Mouse (Mus musculus): ENCODE results near the gene Haghl. TPM values are rescaled to one million over a fixed set of nuclear protein-coding genes. Genes with fewer than 3 reads are reported as not detected.

The Haghl gene
- polyA plus RNA-seq (2017; shearing (Covaris generic)): 59.1 TPM

GRCm38 (mm10) chr17:25785281-25785745 lies at the start of gene Haghl:
TSS of gene Haghl (minus strand) at chr17:25785673.

GRCm38 (mm10) chr17:25833291-25833663 lies 47.8 kb upstream of the Haghl start, which contains the start of gene Stub1:
TSS of gene Stub1 (minus strand) at chr17:25833404.

GRCm38 (mm10) chr17:25828712-25829557 lies 43.5 kb upstream of the Haghl start, which contains the start of gene Jmjd8:
TSS of gene Jmjd8 (plus strand) at chr17:25828867.

DNA sequence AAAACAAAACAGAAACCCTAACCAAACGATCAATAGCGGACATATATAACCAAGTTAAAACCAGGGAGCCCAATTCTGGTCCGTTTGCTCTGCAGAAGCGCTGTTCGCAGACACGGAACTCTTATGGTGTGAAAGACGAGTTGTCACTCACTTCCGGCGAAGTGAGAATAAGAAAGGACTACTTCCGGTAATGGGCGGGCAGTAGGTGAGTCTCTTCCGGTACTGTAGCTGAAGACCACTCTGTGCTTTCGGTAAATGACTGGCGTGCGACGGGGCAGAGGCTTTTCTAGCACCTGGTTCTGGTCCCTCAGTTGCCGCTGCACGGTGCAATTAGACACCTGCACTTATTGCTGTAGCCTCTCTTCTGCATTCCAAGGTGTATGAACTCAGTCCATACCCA lies 38.0 kb upstream of the Haghl start, which contains the start of gene Wdr24:
Gene Wdr24 (plus strand): TSS at position 176 of the 400 bp plus-strand sequence.

GRCm38 (mm10) chr17:25808789-25809605 lies 23.5 kb upstream of the Haghl start, which contains the start of gene Fbxl16:
TSS of gene Fbxl16 (plus strand) at chr17:25809085.

DNA sequence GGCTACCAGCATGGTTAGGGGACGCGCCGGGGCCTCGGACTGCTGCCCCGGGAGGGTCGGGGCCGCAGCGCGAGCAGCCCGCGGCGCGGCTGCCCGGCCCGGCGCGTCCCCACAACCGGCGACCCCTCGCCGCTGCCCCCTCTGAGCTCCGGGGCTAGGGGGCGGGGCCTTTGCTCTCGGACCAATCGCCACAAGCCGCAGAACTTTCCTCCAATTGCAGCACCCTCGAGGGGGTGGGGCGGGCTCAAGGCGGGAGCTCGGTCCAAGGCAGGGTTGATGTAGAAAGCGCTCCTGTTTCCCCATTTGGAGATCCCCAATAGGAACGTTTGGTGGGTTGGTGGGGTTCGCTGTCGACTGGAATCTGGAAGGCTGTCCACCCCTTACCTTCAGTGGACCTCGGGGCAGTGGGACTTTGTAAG lies 11.5 kb upstream of the Haghl start, which contains the start of gene Metrn:
Gene Metrn (minus strand): TSS at position 186 of the 419 bp plus-strand sequence.

DNA sequence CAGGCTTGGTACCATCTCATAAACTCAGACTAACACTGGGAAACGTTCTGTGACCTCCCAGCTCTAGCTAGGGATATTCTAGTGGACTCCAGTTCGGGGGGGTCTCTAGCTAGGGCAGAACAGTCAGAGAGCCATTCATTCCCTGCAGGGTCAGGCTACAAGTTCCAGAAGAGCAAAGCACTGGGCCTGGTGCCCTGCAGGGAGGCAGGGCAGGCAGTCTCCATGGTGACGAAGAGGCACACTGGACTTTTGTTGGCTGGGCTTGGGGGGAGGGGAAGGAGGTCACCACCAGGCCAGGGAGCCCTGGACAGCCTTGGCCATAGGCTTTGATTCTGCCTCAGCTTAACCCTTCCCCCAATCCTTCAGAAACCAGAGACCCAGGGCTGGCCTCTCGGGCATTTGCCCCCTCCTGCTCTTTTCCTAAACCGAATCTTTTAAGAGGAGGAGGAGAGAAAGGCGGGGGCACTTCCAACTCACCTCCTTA lies 10.2 kb upstream of the Haghl start, which contains the start of gene AC134908.4:
Gene AC134908.4 (minus strand): TSS at position 51 of the 484 bp plus-strand sequence.

GRCm38 (mm10) chr17:25792615-25793014 lies 7.1 kb upstream of the Haghl start, which contains the start of gene Fam173a:
TSS of gene Fam173a (minus strand) at chr17:25792901.

GRCm38 (mm10) chr17:25786280-25786679 lies 807 bp upstream of the Haghl start, which contains the start of gene Ccdc78:
TSS of gene Ccdc78 (plus strand) at chr17:25786580.

DNA sequence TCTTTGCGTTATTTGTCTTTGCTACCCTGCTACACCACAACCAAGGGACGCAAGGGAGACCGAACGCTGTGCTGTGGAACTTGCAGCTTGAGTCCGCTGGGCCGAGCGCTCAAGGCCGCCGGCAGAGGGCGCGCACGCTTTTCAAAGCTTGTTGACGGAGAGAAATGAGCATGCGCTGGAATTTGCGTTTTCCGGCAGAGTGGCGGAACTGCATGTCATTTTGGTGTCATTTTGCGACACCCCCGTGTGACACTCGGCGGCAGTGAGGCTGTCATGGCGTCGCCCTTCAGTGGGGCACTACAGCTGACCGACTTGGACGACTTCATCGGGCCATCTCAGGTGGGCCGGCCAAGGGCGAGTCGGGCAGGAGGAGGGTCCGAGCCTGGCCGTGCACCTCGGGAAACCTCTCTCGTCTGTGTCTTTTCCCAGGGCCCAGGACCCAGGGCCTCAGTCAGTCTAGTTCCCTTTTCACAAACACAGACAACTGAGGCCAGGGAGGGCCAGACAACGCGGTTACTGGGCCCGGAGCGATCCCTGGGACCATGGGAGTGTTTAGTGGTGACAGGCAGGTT lies 11.8 kb downstream of the Haghl start, which contains the start of gene Narfl:
Gene Narfl (plus strand): TSS at position 228 of the 572 bp plus-strand sequence.

GRCm38 (mm10) chr17:25754241-25754640 lies 31.2 kb downstream of the Haghl start, which contains the start of gene Msln:
TSS of gene Msln (minus strand) at chr17:25754378.

GRCm38 (mm10) chr17:25735745-25736144 lies 49.7 kb downstream of the Haghl start, which contains the start of gene Mslnl:
TSS of gene Mslnl (plus strand) at chr17:25736042.

Other genes with a start within 250 kb of the Haghl start
- gene Sox8, start 215.0 kb downstream of the Haghl start, polyA plus RNA-seq (2017; shearing (Covaris generic)): not detected
- gene Lmf1, start 206.6 kb downstream of the Haghl start, polyA plus RNA-seq (2017; shearing (Covaris generic)): 29.4 TPM
- gene Gng13, start 68.5 kb downstream of the Haghl start, polyA plus RNA-seq (2017; shearing (Covaris generic)): not detected
- 5.8 TPM for gene Chtf18, start 58.3 kb downstream of the Haghl start, polyA plus RNA-seq (2017; shearing (Covaris generic))
- gene Rpusd1, start 58.0 kb downstream of the Haghl start, polyA plus RNA-seq (2017; shearing (Covaris generic)): 20.1 TPM
- not detected for gene Mslnl, start 49.6 kb downstream of the Haghl start, polyA plus RNA-seq (2017; shearing (Covaris generic))
- gene Msln, start 31.3 kb downstream of the Haghl start, polyA plus RNA-seq (2017; shearing (Covaris generic)): not detected
- 29.9 TPM for gene Narfl, start 11.9 kb downstream of the Haghl start, polyA plus RNA-seq (2017; shearing (Covaris generic))
- 0.52 TPM for gene Ccdc78, start 907 bp upstream of the Haghl start, polyA plus RNA-seq (2017; shearing (Covaris generic))
- gene Fam173a, start 7.2 kb upstream of the Haghl start, polyA plus RNA-seq (2017; shearing (Covaris generic)): 259 TPM
- not detected for gene AC134908.4, start 10.0 kb upstream of the Haghl start, polyA plus RNA-seq (2017; shearing (Covaris generic))
- gene Metrn, start 11.5 kb upstream of the Haghl start, polyA plus RNA-seq (2017; shearing (Covaris generic)): 7.7 TPM
- gene Fbxl16, start 23.4 kb upstream of the Haghl start, polyA plus RNA-seq (2017; shearing (Covaris generic)): not detected
- 46.8 TPM for gene Wdr24, start 38.0 kb upstream of the Haghl start, polyA plus RNA-seq (2017; shearing (Covaris generic))
- gene Jmjd8, start 43.2 kb upstream of the Haghl start, polyA plus RNA-seq (2017; shearing (Covaris generic)): 44.0 TPM
- 63.7 TPM for gene Stub1, start 47.7 kb upstream of the Haghl start, polyA plus RNA-seq (2017; shearing (Covaris generic))
- gene Rhbdl1, start 51.6 kb upstream of the Haghl start, polyA plus RNA-seq (2017; shearing (Covaris generic)): 0.27 TPM
- 0.48 TPM for gene Gm20683, start 56.1 kb upstream of the Haghl start, polyA plus RNA-seq (2017; shearing (Covaris generic))
- 45.1 TPM for gene Rhot2, start 59.2 kb upstream of the Haghl start, polyA plus RNA-seq (2017; shearing (Covaris generic))
- gene Wdr90, start 75.8 kb upstream of the Haghl start, polyA plus RNA-seq (2017; shearing (Covaris generic)): 6.7 TPM
- 2.4 TPM for gene Mcrip2, start 83.1 kb upstream of the Haghl start, polyA plus RNA-seq (2017; shearing (Covaris generic))
- 112 TPM for gene Mettl26, start 89.4 kb upstream of the Haghl start, polyA plus RNA-seq (2017; shearing (Covaris generic))
- 1.5 TPM for gene Wfikkn1, start 95.2 kb upstream of the Haghl start, polyA plus RNA-seq (2017; shearing (Covaris generic))
- gene Rab40c, start 134.1 kb upstream of the Haghl start, polyA plus RNA-seq (2017; shearing (Covaris generic)): 5.6 TPM
- 63.9 TPM for gene Pigq, start 159.3 kb upstream of the Haghl start, polyA plus RNA-seq (2017; shearing (Covaris generic))
- not detected for gene Nhlrc4, start 159.3 kb upstream of the Haghl start, polyA plus RNA-seq (2017; shearing (Covaris generic))
- gene A930017K11Rik, start 166.9 kb upstream of the Haghl start, polyA plus RNA-seq (2017; shearing (Covaris generic)): not detected
- 14.6 TPM for gene Capn15, start 200.1 kb upstream of the Haghl start, polyA plus RNA-seq (2017; shearing (Covaris generic))